Mouse (Mus musculus) left cerebral cortex, postnatal 14 days (tissue): Measurements from ENCODE around the gene Gpr35. TPM values are rescaled to one million over a fixed set of nuclear protein-coding genes. Genes with fewer than 3 reads are reported as not detected.
A peak's percentile ranks its signal among the peaks of the same experiment; 100 is the strongest.

ENCODE experiments used
- DNase-seq, 2 experiments: peaks; one replicate each; pipeline ENCODE4 v3.0.0; 2021 to 2022; ENCODE audit warnings: low spot score in 2 of 2, mixed read lengths in 1 of 2
- intact Hi-C: fragments of 180-260 bp; cut with DNase I; formaldehyde crosslinking; loops from one replicate; pipeline ENCODE4 v1.15.1; 2025
- total RNA-seq, 2 experiments: library from RNA; stranded (reverse); gene quantifications; 2 replicates each; pipeline ENCODE4 v1.2.3; 2021

Gpr35 gene
- total RNA-seq, 2 experiments from 2014 or later, result 0.26 to 0.61 TPM

DNA sequence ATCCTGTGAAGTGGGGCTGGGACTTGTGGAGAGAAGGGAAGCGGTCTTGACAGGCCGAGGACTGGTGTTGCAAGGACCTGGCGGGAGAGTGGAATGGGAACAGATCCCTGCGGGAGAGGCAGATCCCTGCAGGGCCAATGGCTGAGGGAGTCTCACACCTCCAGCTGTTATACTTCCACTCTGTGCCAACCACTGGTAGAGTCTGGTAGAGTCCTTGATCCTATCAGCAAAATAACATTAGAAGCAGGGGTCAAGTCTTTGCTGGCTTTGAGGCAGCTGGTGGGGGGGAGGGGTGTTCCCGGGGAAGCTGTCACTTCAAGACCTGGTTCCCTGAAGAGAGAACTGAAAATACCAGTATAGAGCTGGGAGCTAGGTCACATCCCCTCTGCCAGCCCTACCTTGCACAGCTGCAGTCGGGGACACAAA is 25.5 kb downstream of the Gpr35 start:
- intact Hi-C loops, result no loop called here
- no peak for DNase-seq

DNA sequence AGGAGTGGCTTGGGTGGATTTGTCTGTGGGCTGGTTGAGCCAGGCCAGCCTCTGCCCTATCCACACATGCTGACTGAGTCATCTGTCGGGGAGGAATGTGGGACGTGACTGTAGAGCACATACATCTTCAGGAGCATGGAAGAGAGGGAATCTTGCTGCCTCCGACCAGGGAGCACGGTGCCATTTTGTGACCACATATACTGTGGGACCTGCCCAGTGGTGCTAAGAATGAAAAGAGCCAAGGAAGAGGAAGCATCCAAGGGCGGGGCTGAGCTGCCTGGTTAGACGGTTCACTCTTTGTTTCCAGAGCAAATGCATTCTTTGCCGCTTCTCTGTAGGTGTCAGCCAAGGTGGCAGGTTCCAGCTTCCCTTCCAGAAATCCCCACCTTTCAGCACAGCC is 28.0 kb downstream of the Gpr35 start:
- no peak for DNase-seq

DNA sequence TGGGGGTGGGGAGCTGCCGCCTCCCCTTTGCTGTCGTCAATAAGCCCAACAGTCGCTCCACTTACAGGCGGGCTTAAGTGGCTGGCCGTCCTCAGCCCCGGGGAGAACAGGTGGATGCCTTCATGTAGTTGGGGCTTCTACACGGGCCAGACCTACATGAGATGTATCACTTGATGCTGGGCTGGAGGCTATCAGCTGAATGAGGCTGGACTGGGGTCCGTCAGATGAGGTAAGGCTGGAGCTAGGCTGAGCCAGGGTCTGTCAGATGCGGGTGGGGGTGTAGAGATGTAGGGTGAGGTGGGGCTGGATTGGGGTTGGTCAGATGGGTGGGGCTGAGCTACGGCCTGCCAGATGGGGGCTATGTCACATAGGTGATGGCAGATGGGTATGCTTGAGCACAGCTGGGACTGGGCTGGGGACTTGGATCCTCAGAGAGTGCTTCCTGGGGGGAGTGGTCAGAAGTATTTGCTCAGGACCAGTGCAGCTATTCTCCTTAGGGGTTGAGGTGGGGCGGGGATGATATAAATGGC is 28.5 kb downstream of the Gpr35 start:
- no peak for DNase-seq
- intact Hi-C loops, result no loop called here

More for the DNA sequence above, 28.0 kb downstream of the Gpr35 start:
- intact Hi-C loops, result no loop called here

DNA sequence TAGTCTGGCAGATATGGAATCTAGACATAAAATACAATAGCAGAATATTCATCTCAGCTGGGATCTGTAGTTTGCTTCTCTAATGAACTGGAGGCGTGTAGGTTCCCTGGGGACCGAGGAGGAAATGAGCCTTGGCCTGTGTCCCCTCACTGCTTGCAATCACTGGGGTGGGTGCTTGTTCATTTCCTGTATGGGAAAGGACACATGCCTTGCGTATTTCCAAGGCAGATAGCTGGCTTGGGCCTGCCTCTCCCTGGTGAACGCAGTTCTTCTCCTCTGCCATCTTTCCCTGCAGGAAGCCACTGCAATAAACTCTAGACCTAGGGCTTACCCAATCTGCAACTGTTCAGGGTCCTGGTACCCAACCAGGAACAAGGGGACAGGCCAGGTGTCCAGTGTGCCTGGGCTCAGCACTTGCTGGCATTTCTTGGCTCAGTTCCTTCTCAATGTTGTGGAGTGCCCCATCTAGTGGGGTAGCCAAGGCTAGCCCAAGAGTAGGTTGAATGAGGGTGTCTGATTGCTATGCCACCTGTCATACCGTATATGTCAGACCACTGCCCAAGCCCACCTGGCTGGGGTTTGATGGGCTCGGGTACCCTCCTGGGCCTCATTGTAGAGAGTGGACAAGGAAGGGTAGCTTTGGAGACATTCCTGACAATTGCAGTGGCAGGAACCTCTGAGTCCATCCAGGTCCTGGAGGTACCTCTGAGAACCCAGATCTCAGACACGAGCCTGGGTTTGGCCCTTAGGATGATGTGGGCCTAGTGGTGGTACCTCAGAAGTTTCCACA is 30.6 kb downstream of the Gpr35 start:
- DNase-seq, result no peak
- intact Hi-C loops, result no loop called here

DNA sequence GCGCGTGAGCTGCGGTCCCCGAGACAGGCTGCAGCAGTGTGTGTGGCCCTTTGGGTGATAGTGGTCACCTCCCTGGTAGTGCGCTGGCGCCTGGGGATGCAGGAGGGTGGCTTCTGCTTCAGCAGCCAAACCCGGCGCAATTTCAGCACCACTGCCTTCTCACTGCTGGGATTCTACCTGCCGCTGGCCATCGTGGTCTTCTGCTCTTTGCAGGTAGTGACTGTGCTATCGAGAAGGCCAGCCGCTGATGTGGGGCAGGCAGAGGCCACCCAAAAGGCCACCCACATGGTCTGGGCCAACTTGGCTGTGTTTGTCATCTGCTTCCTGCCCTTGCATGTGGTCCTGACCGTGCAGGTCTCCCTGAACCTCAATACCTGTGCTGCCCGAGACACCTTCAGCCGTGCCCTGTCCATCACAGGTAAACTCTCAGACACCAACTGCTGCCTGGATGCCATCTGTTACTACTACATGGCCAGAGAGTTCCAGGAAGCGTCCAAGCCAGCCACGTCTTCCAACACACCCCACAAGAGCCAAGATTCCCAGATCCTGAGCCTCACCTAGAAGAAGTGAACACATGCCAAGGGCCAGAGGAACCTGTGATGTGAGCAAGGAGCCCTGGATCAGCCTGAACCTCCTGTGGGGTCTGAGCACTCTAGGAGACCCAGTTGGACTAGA is 32.4 kb downstream of the Gpr35 start:
- intact Hi-C loops, result no loop called here
- no peak for DNase-seq

DNA sequence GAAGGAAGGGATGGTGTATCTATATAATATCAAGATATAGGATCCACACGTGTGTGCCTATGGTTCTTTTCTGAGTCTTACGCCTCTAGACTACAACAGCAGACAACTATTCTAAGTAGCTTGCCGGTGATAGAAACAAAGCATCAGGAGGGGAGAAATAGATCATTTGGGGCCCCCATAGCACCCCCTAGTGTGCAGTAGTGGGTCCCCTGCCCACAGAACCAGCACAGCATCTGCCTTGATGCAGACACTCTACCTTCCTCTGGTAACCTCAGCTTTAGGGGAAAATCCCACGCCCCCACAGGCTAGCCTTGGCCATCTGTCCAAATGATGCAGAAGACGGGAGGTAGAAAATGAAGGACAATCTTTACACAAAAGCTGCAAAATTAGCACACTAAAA is 34.3 kb downstream of the Gpr35 start:
- no peak for DNase-seq
- intact Hi-C loops, result no loop called here

DNA sequence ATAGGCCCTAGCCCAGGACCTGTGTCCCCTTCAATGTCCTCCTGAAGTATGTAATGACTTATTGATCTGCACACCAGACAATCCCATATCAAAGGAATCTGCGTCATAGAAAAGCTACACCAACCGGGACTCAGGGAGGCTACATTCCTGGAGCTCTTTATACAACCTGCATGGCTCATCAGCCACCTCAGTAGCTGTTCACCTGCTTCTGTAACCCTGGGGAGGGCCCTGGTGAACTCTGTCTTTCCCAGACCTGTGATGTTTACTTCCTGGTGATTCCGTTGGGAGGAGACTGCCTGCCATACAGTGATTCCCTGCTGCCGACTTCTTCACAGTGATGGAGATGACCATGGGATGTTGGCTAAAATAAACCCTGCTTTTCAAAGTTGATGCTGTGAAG is 38.2 kb downstream of the Gpr35 start:
- intact Hi-C loops, result no loop called here
- no peak for DNase-seq

DNA sequence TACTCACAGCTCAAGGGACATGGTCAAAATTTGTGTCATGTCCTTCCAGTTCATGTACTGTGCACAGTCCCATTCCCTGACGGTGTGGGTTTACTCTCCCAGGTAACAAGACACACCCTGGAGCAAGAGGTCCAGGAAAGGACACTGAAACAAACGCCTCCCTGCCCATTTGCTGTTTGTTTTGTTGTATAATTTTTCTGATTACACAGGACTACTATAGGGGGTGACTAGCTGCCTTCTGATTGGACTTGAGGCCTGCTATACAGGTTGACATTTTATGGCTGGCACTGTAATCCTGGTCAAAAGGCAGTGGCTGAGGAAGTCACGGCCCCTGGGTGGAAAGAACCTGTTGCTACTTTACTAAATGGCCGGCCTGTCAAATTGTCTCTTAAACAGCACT is 39.2 kb downstream of the Gpr35 start:
- intact Hi-C loops, result no loop called here
- DNase-seq, result no peak

DNA sequence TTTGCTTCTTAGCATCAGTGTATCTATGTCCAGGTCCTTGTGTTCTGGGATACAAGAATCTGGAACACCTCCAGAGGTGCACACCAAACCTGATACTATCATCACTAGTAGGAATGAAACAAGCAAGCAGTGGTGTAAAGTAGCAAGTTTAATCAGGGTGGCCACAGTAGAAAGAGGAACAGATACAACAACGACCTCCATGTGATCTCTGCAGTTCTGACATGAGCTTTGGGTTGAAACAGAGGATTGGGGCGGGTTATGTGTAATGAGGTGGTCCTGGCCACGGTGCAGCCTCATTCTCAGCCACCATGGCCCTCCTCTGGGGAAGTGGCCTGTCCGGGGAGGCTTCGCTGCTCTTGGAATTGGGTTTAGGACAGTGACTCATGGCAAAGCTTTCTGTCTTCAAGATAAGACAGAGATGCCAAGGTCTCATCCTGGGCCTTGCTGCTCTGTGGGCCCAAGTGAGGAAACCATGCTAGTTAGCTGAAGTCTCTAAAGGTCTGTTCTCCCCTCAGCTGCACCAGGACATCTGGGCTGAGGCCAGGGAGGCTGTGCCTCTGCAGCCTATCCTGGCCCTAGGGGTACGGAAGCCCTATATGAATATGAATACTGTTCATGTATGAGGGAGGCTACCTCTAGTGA is 41.7 kb downstream of the Gpr35 start:
- intact Hi-C loops, result no loop called here
- no peak for DNase-seq

DNA sequence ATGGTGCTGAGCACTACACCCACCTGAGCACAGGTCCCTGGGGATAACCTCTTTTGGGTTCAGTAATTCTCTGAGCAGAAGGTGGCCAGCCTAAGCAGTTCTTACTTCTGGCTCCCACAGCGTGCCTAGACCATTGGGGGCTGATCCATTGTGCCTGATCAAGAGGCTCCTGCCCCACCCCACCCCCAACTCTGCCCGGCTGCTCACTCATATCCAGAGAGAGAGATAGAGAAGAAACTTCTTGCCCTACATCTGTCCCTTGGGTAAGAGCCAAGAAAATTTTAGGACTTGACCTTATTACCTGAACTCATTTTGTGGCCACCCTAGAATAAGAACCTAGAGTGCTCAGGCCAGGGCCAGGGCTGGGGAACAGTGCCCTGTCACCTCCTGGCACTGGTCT is 42.2 kb downstream of the Gpr35 start:
- no peak for DNase-seq
- intact Hi-C loops, result no loop called here

DNA sequence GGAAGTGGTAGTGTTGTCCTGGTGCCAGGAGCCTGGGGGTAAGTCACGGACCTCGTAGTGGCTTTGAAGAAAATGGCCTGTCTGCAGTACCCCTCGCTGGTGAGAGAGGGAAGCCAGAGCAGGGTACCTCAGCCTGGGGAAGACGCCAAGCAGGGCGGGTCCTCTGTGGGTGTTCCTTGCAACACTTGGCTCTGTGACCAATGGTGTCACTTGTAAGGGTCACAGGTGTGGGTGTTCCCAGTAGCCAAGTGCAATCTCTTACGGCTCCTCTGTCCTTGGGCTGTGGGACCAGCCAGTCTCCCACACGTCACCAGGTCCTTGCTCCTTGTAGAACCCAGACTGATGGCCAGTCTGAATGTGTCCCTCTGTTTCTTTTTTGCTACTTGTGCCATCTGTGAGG is 55.4 kb downstream of the Gpr35 start, which contains the start of gene Aqp12:
Gene Aqp12 (plus strand): TSS at position 274 of the 400 bp plus-strand sequence.
- no peak for DNase-seq
- intact Hi-C loops, result no loop called here

DNA sequence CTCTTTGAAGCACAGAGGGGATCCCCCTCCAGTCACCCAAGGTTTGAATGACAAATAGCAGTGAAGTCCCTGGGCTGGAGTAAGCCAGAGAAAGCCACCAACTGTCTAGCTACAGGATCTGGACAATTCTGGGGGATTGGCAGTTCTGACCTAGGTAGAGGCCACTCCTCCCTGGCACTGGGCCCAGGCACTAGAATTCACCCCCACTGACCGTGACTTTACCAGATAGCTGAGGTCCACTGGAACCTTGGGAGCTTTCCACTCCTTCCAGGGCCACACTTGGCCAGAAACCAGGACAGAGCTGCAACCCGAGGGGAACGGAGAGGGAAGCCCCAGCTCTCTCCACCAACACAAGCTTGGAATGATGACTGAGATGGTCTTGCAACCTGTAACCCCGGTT is 58.5 kb downstream of the Gpr35 start:
- peak in 1 of 2 experiments; percentile 6 for DNase-seq
- intact Hi-C loops, result no loop called here

DNA sequence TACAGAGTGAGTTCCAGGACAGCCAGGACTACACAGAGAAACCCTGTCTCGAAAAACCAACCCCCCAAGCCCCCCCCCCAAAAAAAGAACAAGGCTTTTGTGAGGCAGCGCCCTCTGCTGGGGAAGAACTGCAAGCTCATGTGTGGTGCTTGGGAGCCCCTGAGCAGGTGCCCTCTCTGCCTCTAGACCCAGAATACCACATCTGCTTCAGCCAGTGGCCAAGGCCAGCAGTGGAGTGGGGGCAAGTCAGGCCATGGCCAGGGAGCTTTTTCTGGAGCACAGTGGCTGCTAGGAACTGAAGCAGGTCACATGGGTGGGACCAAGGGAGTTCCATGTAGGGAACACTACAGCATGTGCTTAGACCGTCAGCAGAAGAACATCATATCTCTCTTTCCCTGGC is 60.1 kb downstream of the Gpr35 start:
- intact Hi-C loops, result loop anchor here (2.0 kb wide), 1 partner anchor 54 kb away; no protein-coding TSS in a partner anchor

DNA sequence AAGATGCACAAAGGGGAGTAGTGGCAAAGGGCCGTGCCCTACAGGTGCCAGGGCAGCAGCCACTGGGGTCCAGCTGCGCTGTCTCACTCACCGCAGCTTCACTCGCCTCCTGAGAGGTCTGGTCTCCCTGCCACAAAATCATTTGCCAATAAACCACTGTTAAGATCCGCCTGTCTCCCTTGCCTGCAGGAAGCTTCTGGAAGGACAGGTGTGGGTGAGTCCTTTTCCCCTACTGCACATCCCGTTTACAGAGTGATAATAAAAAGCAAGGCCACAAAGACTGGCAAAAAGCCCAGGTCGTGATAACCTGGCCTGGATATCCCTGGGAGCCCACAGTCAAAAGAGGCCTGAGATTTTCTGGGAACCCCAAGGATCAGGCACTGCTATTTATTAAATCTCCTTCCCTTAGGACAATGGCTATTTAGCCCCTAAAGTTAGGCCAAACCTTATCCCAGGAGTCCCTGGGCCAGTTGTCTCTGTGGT is 61.5 kb downstream of the Gpr35 start:
- DNase-seq, result no peak
- intact Hi-C loops, result no loop called here

More for the DNA sequence above, 60.1 kb downstream of the Gpr35 start:
- peak in 1 of 2 experiments; percentile 27 for DNase-seq

DNA sequence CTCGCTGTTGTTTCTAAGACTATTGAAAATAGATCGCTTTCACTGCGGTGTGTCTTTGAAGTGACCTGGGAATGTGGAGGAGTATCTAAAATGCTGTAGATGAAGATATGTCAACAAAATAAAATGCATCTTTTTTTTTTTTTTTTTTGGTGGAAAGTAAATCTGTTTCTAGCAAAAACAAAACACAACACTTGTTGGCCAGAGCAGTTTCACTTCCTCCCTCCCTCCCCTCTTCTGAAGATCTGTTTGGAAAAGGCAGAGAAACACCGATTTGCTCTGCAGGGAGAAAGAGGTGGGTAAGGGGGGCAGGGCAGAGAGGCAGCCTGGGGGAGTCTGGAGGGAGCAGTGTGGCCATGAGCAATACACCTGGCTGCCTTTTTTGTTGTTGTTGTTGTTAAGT is 62.7 kb downstream of the Gpr35 start:
- DNase-seq, result no peak
- intact Hi-C loops, result no loop called here

DNA sequence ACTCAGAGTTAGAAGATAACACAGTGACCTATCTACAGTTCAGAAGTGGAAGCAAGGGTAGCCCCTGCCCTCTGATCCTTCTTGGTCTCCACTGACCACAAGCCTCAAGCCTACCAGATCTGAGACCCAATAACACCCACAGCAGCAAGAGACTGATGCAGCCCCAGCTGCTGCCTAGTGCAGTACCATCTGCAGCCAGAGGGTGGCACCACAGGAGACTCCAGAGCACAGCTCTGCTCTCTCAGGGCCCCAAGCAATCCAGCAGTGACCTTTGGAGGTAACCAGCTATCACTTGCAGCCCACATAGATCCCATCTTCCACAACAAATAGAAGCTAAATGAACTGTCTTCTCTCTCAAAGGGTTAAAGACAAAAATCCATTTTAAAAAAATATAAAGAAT is 63.8 kb downstream of the Gpr35 start:
- peak; percentile 78 to 86 for DNase-seq
- intact Hi-C loops, result no loop called here

DNA sequence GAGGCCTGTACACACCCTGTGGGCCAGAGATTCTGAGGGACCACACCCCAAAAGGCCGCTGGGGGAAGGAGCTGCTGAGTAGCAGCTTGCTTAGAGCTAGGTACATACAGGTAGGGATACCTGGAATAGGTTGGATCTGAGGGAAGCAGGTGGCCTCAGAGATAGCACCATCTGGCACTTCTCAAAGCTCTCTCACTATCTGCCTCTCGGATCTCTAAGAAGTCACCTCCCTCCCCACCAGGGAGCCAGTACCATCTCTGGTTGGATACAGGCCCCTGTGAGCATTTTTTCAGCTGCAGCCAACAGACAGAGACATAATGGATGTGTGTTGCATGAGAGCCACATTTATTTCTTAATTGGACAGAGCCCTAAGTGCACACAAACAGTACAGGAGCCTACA is 64.5 kb downstream of the Gpr35 start:
- DNase-seq, result no peak
- intact Hi-C loops, result no loop called here

DNA sequence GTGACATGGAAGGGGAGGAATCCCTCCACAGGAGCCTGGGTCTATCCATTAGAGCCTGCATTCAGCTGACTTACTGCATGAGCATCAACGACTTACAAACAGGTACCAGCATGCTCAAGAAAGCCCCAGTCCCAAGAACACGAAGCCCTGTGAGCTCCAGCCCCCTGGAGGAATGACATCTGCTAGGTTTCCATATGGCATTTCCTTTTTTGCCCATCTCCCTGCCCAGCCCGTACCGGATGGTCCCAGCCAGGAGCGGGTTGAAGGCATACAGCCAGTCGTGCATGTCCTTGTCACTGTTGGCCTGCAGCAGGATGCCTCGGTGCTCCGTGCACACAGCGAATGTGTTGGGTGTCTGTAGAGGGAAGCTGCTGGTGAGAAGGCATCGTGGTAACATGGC is 68.1 kb downstream of the Gpr35 start:
- DNase-seq, result no peak
- intact Hi-C loops, result no loop called here

DNA sequence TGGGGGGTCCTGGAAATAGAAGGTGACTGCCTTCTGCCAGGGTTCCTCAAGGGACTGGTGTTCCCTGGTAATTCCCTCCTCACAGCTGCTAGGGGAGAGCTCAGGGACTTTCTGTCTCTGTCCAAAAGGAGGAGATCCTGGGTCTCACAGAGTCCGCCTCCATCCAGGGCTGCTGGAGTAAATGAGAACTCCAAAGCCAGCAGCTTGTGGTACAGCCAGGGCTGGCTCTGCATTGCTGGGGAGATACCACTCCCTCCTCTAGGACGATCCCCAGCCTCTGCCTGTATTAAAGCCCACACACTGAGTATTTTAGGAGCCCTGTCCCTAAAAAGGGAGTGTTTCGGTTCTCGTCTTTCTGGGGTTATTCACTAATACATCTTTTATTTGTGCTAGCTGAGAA is 69.9 kb downstream of the Gpr35 start:
- peak; percentile 31 to 53 for DNase-seq

DNA sequence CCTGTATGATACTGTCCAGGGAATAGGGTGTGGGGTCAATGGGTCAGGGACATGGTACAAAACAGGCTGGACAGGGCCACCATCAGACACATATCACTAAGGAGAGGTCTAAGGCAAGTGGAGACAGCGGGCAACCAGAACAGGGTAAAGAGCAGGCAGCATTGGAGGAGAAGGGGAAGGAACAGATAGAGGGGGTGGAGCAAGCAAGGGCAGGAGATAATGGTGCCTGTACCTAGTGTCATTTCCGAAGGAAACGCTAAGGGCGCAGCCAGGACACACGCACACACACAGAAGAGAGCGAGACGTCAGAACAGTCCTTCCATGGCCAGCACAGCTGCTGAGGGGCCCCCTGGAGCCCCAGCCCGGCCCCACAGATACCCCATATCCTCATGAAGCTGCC is 75.9 kb downstream of the Gpr35 start:
- no peak for DNase-seq
- intact Hi-C loops, result no loop called here

More for the DNA sequence above, 69.9 kb downstream of the Gpr35 start:
- intact Hi-C loops, result no loop called here
